29 mouse cellular contexts compared by ENCODE assay signal in the genomic region with DNA sequence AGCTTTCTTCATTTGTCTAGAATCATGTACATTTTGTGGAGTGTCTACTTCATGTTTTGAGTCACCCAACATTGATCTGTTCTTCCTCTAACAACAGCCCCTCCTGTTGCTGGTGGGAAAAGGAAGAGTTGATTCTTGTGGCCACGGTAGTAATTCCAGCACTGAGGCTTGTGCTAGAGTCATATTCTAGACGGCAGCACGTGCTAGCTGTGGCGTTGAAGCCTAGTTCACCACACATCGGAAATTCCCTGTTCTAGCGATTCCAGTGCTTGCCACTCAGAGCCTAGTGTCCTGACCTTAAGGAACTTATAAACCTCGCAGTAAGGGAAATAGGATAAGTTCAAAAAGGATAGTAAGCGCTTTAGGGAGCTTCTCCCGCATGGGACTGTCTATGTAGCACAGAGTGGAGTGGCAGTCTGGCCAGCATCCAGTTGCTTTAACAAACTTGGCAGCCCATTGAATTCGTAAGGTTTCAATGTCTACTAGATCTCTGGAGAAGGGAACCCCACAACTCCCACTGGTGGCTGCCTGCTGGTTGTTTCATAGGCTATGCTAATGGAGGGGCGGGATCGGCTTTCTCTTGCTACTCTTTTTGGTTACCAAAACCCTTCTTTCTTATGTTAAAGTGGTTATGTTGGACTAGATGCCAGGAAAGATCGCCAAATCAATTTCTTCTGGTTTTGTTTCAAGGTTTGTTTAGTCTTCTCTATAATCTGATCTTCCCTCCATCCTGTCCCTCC. TPM values are rescaled to one million over a fixed set of nuclear protein-coding genes. Genes with fewer than 3 reads are reported as not detected.
DNase-seq lines count a peak whose midpoint lies in the region; ATAC-seq and TF ChIP-seq lines count a peak whose summit lies in the region.
"Had no signal": no experiment of that assay in that cellular context is flagged by ENCODE, and none has a peak within 500 bp of the region (broad histone marks: within the 10 kb centered on the region; RNA-seq: fewer than 3 reads in every experiment).

No protein-coding gene starts in this region.

- no peaks in the 10 kb centered on the region for H3K4me1 ChIP-seq in hindbrain, postnatal 0 days (ENCODE audit: insufficient read depth, low read length)
- H3K4me1 ChIP-seq: heart, embryonic 13.5 days; hindbrain, embryonic 12.5 days; kidney, embryonic 15.5 days; midbrain, embryonic 10.5 days; neural tube, embryonic 15.5 days had no signal

- H3K27ac ChIP-seq in hindbrain, postnatal 0 days, result no peak overlapping the region
- H3K27ac ChIP-seq: heart, adult 2 months; heart, embryonic 13.5 days; hindbrain, embryonic 12.5 days; kidney, embryonic 15.5 days; left cerebral cortex, adult 2 months; midbrain, embryonic 10.5 days; neural tube, embryonic 15.5 days had no signal

- intact Hi-C loops in left cerebral cortex, postnatal 10 days (cut with DNase I), result no loop called here
- intact Hi-C loops in left cerebral cortex, postnatal 4 days (cut with DNase I), result no loop called here

- TF ChIP-seq CTCF in hindbrain, postnatal 0 days (IDR thresholded peaks at IDR 0.05; ENCODE audit: low read depth), result no peak

- no peak overlapping the region for H3K9ac ChIP-seq in hindbrain, postnatal 0 days (replicated peaks; ENCODE audit: low read length)
- H3K9ac ChIP-seq: heart, embryonic 13.5 days; hindbrain, embryonic 12.5 days; kidney, embryonic 15.5 days; neural tube, embryonic 15.5 days had no signal

- 58% methylated on average over 13 of the region's 13 CpGs for WGBS in hindbrain, postnatal 0 days

- no peaks in the 10 kb centered on the region for H3K9me3 ChIP-seq in hindbrain, postnatal 0 days (ENCODE audit: low read length)
- H3K9me3 ChIP-seq: heart, embryonic 13.5 days; hindbrain, embryonic 12.5 days; kidney, embryonic 15.5 days; midbrain, embryonic 10.5 days; neural tube, embryonic 15.5 days had no signal

- ATAC-seq in hindbrain, postnatal 0 days, result no peak

- DNase-seq in adrenal gland, postnatal 10 days, result peak; percentile 18
- no peak for DNase-seq in adrenal gland, adult (ENCODE audit: inconsistent age in 2 of 2, low spot score in 1 of 2)
- DNase-seq in left cerebral cortex, postnatal 10 days (ENCODE audit: extremely low spot score in 1 of 2, low spot score in 2 of 2), result peak; percentile 15 to 20
- DNase-seq in left cerebral cortex, postnatal 4 days, result no peak
- peak; percentile 10 for DNase-seq in right cerebral cortex, postnatal 4 days
- DNase-seq in right cerebral cortex, adult 18-20 months, result no peak
- no peak for DNase-seq in hindbrain, postnatal 0 days (ENCODE audit: low spot score)
- no peak for DNase-seq in Muller cell, postnatal 12 days (ENCODE audit: inconsistent ontology term)
- DNase-seq: cerebellum, adult 9-10 months; gastrocnemius, postnatal 36 days; heart, adult 2 months; kidney, adult 11 months; layer of hippocampus, adult 9-11 months; lung, postnatal 10 days; thymus, adult 18-20 months; thymus, postnatal 4 days had no signal

- H3K36me3 ChIP-seq in hindbrain, postnatal 0 days (ENCODE audit: insufficient read depth, low read length), result no peaks in the 10 kb centered on the region
- H3K36me3 ChIP-seq: heart, embryonic 13.5 days; hindbrain, embryonic 12.5 days; kidney, embryonic 15.5 days; midbrain, embryonic 10.5 days; neural tube, embryonic 15.5 days had no signal

- no peak overlapping the region for H3K4me3 ChIP-seq in hindbrain, postnatal 0 days (ENCODE audit: low read length)
- H3K4me3 ChIP-seq: heart, adult 2 months; heart, embryonic 13.5 days; hindbrain, embryonic 12.5 days; kidney, embryonic 15.5 days; left cerebral cortex, adult 2 months; midbrain, embryonic 10.5 days; neural tube, embryonic 15.5 days had no signal

- H3K4me2 ChIP-seq in hindbrain, postnatal 0 days (ENCODE audit: low read depth, low read length), result no peak overlapping the region
- H3K4me2 ChIP-seq: heart, embryonic 13.5 days; hindbrain, embryonic 12.5 days; kidney, embryonic 15.5 days; neural tube, embryonic 15.5 days had no signal

- H3K27me3 ChIP-seq in hindbrain, postnatal 0 days (ENCODE audit: insufficient read depth, low read length), result no peaks in the 10 kb centered on the region
- H3K27me3 ChIP-seq: hindbrain, embryonic 12.5 days; neural tube, embryonic 15.5 days had no signal

RNA-seq across cellular contexts. Expression of gene Hoxd1, which starts 14.9 kb away (rescaled TPM):
- not detected for total RNA-seq in adrenal gland, postnatal 10 days (2021)
- total RNA-seq in left cerebral cortex, postnatal 10 days (2021), result under 1 TPM in 1 of 2 experiments, not detected in 1; 0.24 TPM
- not detected for total RNA-seq in left cerebral cortex, postnatal 4 days (2021)
- 0.26 and 1.7 TPM in 2 replicates for total RNA-seq in hindbrain, postnatal 0 days (2014; rRNA removed)
- polyA plus RNA-seq in hindbrain, postnatal 0 days (2015; fragmentation: Nextera tagmentation; extraction: Ambion mirVana), result 0.43 and 0.46 TPM in 2 replicates
- total RNA-seq: gastrocnemius, adult 18-20 months; gastrocnemius, postnatal 36 days; heart, adult 2 months; heart, postnatal 25 days; left cerebral cortex, adult 2 months; liver, adult 2 months had no signal
- polyA plus RNA-seq: heart, adult 2 months; heart, embryonic 13.5 days; large intestine, adult 2 months; liver, adult 2 months; liver, embryonic 16.5 days; midbrain, embryonic 10.5 days; small intestine, adult 2 months; stomach, embryonic 16.5 days had no signal

RNA-seq across cellular contexts. Expression of gene Mtx2, which starts 47.9 kb away (rescaled TPM):
- total RNA-seq in adrenal gland, postnatal 10 days (2021), result 100 to 1,000 TPM; 107 to 135 TPM
- 10 to 100 TPM; 60.3 to 61.6 TPM for total RNA-seq in left cerebral cortex, postnatal 10 days (2021)
- 10 to 100 TPM; 67.5 to 68.4 TPM for total RNA-seq in left cerebral cortex, postnatal 4 days (2021)
- 104 and 139 TPM in 2 replicates for total RNA-seq in hindbrain, postnatal 0 days (2014; rRNA removed)
- polyA plus RNA-seq in hindbrain, postnatal 0 days (2015; fragmentation: Nextera tagmentation; extraction: Ambion mirVana), result 149 and 150 TPM in 2 replicates

RNA-seq across cellular contexts. Expression of gene Gm28230, which starts 51.2 kb away (rescaled TPM):
- 1 to 10 TPM in 1 of 2 experiments, under 1 TPM in 1; 0.69 to 1.7 TPM for total RNA-seq in adrenal gland, postnatal 10 days (2021)
- total RNA-seq in left cerebral cortex, postnatal 10 days (2021), result not detected
- total RNA-seq in left cerebral cortex, postnatal 4 days (2021), result not detected
- 1.3 and 3.5 TPM in 2 replicates for total RNA-seq in hindbrain, postnatal 0 days (2014; rRNA removed)
- 0.37 and 0.70 TPM in 2 replicates for polyA plus RNA-seq in hindbrain, postnatal 0 days (2015; fragmentation: Nextera tagmentation; extraction: Ambion mirVana)
- total RNA-seq: heart, postnatal 25 days; left cerebral cortex, adult 2 months; liver, adult 2 months had no signal
- polyA plus RNA-seq: liver, adult 2 months; liver, embryonic 16.5 days; midbrain, embryonic 10.5 days had no signal

Comparison
In these comparisons a context has a peak if more than half of its experiments do, and no peak if none do; other contexts are left out.
1. DNase-seq: peak in adrenal gland, postnatal 10 days (single experiment), left cerebral cortex, postnatal 10 days (2 of 2) and right cerebral cortex, postnatal 4 days (single experiment); none in adrenal gland, adult (0 of 2), left cerebral cortex, postnatal 4 days (single experiment), right cerebral cortex, adult 18-20 months (single experiment), hindbrain, postnatal 0 days (single experiment) and Muller cell, postnatal 12 days (single experiment).